Mouse (Mus musculus) skeletal muscle tissue, adult 2 months (tissue): Measurements from ENCODE around the gene Cep112.

ENCODE experiments used
- DNase-seq: peaks from one replicate; pipeline ENCODE4 v3.0.0-alpha.2; 2012; ENCODE audit warnings: low read depth, low spot score

The Cep112 gene

GRCm38 (mm10) chr11:108871748-108872147 is 446.8 kb downstream of the Cep112 start:
- no peak for DNase-seq

GRCm38 (mm10) chr11:108876633-108877205 is 451.7 kb downstream of the Cep112 start:
- no peak for DNase-seq

GRCm38 (mm10) chr11:108877520-108877919 is 452.5 kb downstream of the Cep112 start:
- no peak for DNase-seq

- DNase-seq, result no peak
Observed at GRCm38 (mm10) chr11:108880546-108880945, 455.6 kb downstream of the Cep112 start.

GRCm38 (mm10) chr11:108881662-108882061 is 456.7 kb downstream of the Cep112 start:
- DNase-seq, result no peak

- no peak for DNase-seq
Observed at GRCm38 (mm10) chr11:108885276-108885896, 460.4 kb downstream of the Cep112 start.

GRCm38 (mm10) chr11:108886060-108886459 is 461.1 kb downstream of the Cep112 start:
- DNase-seq, result no peak

- no peak for DNase-seq
Observed at GRCm38 (mm10) chr11:108889121-108889520, 464.1 kb downstream of the Cep112 start.

GRCm38 (mm10) chr11:108890544-108890943 is 465.6 kb downstream of the Cep112 start:
- DNase-seq, result no peak

GRCm38 (mm10) chr11:108891111-108891870 is 466.3 kb downstream of the Cep112 start:
- peak; percentile 30 for DNase-seq

- no peak for DNase-seq
Observed at GRCm38 (mm10) chr11:108891871-108892380, 466.9 kb downstream of the Cep112 start.

- no peak for DNase-seq
Observed at GRCm38 (mm10) chr11:108892406-108892805, 467.4 kb downstream of the Cep112 start.

GRCm38 (mm10) chr11:108893232-108893790 is 468.3 kb downstream of the Cep112 start:
- no peak for DNase-seq

- DNase-seq, result no peak
Observed at GRCm38 (mm10) chr11:108893855-108894510, 469.0 kb downstream of the Cep112 start.

GRCm38 (mm10) chr11:108897034-108897433 is 472.0 kb downstream of the Cep112 start:
- no peak for DNase-seq

GRCm38 (mm10) chr11:108898063-108898462 is 473.1 kb downstream of the Cep112 start:
- DNase-seq, result no peak

GRCm38 (mm10) chr11:108898483-108898882 is 473.5 kb downstream of the Cep112 start:
- DNase-seq, result no peak

GRCm38 (mm10) chr11:108900718-108901488 is 475.9 kb downstream of the Cep112 start:
- peak; percentile 38 for DNase-seq

GRCm38 (mm10) chr11:108901670-108902069 is 476.7 kb downstream of the Cep112 start:
- DNase-seq, result no peak

- DNase-seq, result no peak
Observed at GRCm38 (mm10) chr11:108902303-108902702, 477.3 kb downstream of the Cep112 start.
